Mouse (Mus musculus) MEL (cell line): ENCODE results near the gene Klk6.

ENCODE experiments used
- CTCF ChIP-seq, 3 experiments: IDR thresholded peaks in 2 of 3; conservative IDR thresholded peaks in 1 of 3; 2 replicates each; pipeline ENCODE4 v1.5.1; 2011 to 2012; ENCODE audit warnings: low read length in 3 of 3, low read depth in 2 of 3, mild to moderate bottlenecking in 2 of 3, improper control_type of control experiment in 1 of 3, inconsistent platforms in 1 of 3, mixed read lengths in 1 of 3, moderate library complexity in 1 of 3; ENCODE audit not compliant: control insufficient read depth in 1 of 3, insufficient read depth in 1 of 3, poor library complexity in 1 of 3, severe bottlenecking in 1 of 3
- E2F4 ChIP-seq: IDR thresholded peaks from 2 replicates; pipeline ENCODE4 v1.6.1; 2011; ENCODE audit warnings: low read depth, low read length, improper control_type of control experiment, borderline replicate concordance
- POLR2A ChIP-seq, 2 experiments: IDR thresholded peaks; 2 replicates each; pipeline ENCODE4 v1.6.1; 2011 to 2012; ENCODE audit warnings: low read length in 2 of 2, mild to moderate bottlenecking in 2 of 2, control low read depth in 1 of 2, improper control_type of control experiment in 1 of 2, low read depth in 1 of 2, moderate library complexity in 1 of 2; ENCODE audit not compliant: control insufficient read depth in 1 of 2, insufficient read depth in 1 of 2, poor library complexity in 1 of 2
- TCF12 ChIP-seq: IDR thresholded peaks from 2 replicates; pipeline ENCODE4 v1.6.1; 2014; ENCODE audit warnings: low read depth, mild to moderate bottlenecking, inconsistent platforms, low read length, improper control_type of control experiment, moderate library complexity

DNA sequence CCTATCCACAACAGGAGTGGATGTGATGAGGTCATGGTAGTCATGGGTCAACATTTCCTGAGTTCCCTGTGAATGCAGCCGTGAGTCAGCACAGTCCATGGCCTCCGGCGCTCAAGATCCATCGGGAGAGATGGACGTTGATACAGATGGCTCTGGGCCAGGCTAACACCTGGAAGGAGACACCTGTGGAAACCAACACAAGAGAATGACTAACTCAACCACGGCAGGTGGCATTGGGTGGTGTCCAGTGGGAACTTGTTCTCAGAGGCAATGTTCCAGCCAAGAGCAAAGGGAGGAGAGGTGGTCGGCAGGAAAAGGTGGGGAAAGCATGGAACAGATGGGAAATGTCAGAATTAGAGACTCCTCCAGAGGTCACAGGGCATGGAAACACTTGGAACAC is 2.7 kb upstream of the Klk6 start:
- no peak for TF ChIP-seq TCF12
- TF ChIP-seq E2F4: no peak
- TF ChIP-seq CTCF (IDR thresholded peaks at IDR 0.05 in 2 of 3, conservative IDR thresholded peaks at IDR 0.05 in 1 of 3; ENCODE audit: control insufficient read depth in 1 of 3, insufficient read depth in 1 of 3, low read depth in 2 of 3, low read length in 3 of 3, poor library complexity in 1 of 3, severe bottlenecking in 1 of 3): no peak
- no peak for TF ChIP-seq POLR2A (IDR thresholded peaks at IDR 0.05; ENCODE audit: control insufficient read depth in 1 of 2, insufficient read depth in 1 of 2, low read depth in 1 of 2, low read length in 2 of 2, poor library complexity in 1 of 2)
